Mouse (Mus musculus) right cerebral cortex, postnatal 4 days (tissue): ENCODE data around the gene Trim38.

Source experiments
- DNase-seq: peaks from one replicate; pipeline ENCODE4 v3.0.0-alpha.2; 2022

Trim38 gene

DNA sequence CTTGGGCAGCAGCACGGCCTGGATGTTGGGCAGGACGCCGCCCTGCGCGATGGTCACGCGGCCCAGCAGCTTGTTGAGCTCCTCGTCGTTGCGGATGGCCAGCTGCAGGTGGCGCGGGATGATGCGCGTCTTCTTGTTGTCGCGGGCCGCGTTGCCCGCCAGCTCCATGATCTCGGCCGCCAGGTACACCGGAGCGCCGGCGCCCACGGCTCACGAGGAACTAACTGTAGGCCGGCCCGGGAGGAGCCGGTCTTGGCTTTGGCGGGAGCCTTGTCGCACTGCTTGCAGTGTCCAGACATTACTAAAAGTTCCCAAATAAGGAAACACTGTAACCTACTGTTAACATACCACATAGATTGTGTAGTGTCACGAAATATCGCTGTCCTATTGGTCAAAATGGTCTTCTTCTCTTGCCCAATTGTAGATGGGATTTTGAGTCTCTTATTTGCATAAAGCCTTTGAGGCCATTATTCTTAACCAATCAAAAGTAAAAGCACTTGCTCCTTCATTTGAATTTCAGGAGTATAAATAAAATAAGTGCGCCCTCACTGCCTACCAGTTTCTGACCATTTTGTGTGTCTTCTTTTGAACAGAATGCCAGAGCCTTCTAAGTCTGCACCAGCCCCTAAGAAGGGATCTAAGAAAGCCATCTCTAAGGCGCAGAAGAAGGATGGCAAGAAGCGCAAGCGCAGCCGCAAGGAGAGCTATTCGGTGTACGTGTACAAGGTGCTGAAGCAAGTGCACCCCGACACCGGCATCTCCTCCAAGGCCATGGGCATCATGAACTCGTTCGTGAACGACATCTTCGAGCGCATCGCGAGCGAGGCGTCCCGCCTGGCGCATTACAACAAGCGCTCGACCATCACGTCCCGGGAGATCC, 23.3 kb upstream of the Trim38 start, which contains the start of gene Hist1h2bb:
Hist1h2bb (plus strand) TSS at position 534 of the 880 bp plus-strand sequence.
- DNase-seq = peak; percentile 51

- DNase-seq = no peak
Observed at GRCm38 (mm10) chr13:23747081-23747891, 22.4 kb upstream of the Trim38 start.

- no peak for DNase-seq
Observed at GRCm38 (mm10) chr13:23747892-23748288, 21.8 kb upstream of the Trim38 start.

DNA sequence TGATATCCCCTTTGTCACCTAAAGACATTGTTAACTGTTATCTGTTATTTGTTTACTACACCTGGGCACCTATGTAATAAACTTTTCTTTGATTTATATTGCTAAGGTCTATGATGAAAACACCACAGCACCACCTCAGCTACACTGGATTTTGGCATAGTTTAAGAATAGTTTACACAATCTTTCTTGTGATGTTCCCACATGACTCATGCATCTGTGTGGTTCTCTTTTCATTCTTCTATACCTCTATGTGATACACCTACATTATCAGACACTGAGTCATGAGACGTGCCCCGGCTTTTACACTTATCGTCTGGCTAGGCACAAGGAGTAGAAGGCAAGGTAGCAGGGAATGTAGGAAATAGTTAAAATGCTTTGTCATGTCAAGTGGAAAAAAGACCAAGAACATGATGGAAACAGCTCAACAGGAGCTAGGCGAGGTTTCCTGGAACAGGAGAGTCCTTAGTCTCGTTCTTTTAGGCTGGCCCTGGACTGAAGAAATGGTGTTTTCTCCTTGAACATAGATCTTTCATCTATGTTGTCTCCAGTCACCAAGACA, 20.1 kb upstream of the Trim38 start:
- no peak for DNase-seq

- DNase-seq = peak; percentile 29
Observed at GRCm38 (mm10) chr13:23750839-23751477, 18.8 kb upstream of the Trim38 start, which contains the start of gene Hist1h2ab. Gene Hist1h2ab (plus strand): TSS chr13:23751126.

GRCm38 (mm10) chr13:23751478-23751956, 18.2 kb upstream of the Trim38 start:
- no peak for DNase-seq

GRCm38 (mm10) chr13:23752067-23752741, 17.5 kb upstream of the Trim38 start, which contains the start of gene Hist1h3b:
Gene Hist1h3b (plus strand): TSS chr13:23752267.
- DNase-seq = peak; percentile 97

DNA sequence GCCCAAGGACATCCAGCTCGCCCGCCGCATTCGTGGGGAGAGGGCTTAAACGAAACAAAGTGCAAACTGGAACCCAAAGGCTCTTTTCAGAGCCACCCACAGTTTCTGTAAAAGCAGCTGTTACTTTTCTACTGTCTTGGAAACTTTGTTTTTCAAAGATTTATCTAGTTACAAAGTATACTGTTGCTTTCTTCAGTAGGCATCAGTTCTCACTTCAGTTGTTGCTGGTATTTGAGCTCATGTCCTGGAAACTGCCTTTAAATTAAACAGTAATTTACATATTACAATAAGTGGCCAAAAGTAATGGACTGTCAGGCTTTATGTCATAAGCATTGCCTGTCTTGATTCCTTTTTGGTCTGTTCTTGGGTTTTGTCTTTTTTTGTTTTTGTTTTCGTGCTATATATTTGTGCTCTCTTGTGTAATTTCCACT, 17.0 kb upstream of the Trim38 start:
- no peak for DNase-seq

- no peak for DNase-seq
Observed at GRCm38 (mm10) chr13:23753314-23754078, 16.2 kb upstream of the Trim38 start.

DNA sequence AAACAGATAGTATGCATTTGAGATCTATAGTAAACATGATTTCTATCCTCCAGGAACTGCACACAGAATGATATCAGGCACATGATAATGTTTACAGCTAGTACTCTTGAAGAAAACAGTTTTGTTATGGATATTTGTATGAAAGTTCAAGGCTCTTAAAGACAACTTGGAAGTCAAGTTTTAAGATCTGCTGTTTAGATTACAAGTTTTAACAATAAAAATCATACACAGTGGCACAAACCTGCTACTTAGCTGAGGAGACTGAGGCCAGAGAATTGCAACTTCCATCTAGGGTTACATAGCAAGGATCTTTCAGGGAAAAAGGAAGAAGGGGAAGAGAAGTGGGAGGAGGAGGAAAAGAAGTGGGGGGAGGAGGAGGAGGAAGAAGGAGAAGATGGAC, 14.7 kb upstream of the Trim38 start:
- no peak for DNase-seq

DNA sequence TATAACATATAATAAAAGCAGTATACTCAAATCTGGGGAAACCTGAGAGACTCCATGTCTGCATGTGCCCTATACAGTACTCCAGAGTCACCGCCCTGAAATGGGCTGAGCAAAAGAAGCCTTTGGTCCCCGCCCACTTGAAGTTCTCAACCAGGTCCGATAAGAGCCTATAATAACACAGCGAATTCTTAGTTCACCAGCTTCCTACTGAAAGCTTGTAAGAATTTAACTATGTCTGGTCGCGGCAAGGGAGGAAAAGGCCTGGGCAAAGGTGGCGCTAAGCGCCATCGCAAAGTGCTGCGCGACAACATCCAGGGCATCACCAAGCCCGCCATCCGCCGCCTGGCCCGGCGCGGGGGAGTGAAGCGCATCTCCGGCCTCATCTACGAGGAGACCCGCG, 12.9 kb upstream of the Trim38 start, which contains the start of gene Hist1h4b:
Hist1h4b (plus strand) TSS at position 224 of the 400 bp plus-strand sequence.
- DNase-seq = peak; percentile 71

GRCm38 (mm10) chr13:23757211-23757773, 12.4 kb upstream of the Trim38 start:
- no peak for DNase-seq

DNA sequence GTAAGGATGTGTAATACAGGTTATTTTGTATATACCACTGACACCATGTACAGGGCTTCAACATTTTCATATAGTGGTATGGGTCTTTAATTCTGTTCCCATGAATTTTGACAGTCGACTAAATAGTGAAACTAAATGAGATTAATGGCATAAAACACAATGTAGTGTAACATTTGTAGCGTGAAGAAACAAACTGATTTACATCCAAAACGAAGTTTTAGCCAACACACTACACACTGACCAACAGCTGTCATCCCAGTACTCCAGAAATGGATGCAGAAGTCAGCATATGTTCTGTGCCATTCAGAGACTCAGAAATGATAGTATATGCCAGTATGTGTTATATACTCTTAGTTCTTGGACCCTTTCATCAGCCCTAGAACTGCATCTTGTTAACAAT, 11.8 kb upstream of the Trim38 start:
- DNase-seq = no peak

DNA sequence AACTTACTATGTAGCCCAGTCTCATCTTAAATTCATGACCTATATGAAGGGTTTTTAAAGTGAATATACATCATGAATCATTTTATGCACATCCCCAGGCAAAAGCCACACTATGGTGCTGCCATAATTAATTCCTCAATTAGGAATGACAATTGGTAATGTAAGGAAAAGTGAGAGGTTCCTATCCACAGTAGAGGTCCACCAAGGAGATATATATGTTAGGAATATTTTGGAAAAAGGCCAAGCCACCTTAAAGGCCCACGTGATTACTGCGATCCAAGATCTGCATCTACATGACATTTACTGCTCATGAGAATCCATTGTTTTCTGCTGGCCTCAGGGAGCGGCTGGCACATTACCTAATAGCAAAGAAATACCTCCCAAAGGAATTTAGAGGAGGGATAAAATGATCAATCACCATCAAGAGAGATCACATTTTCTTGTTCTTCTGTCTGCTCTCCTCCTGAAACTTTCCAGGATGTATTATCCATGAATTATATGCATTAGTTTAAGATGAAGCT, 10.4 kb upstream of the Trim38 start:
- no peak for DNase-seq

- DNase-seq = no peak
Observed at GRCm38 (mm10) chr13:23759916-23760239, 9.8 kb upstream of the Trim38 start.

- DNase-seq = no peak
Observed at GRCm38 (mm10) chr13:23760240-23760971, 9.3 kb upstream of the Trim38 start.

GRCm38 (mm10) chr13:23760972-23761864, 8.5 kb upstream of the Trim38 start, which contains the start of gene Hist1h4a:
Gene Hist1h4a (minus strand): TSS chr13:23761230.
- peak; percentile 99 for DNase-seq
